Mouse (Mus musculus): ENCODE results near the gene Pold1. TPM values are rescaled to one million over a fixed set of nuclear protein-coding genes. Genes with fewer than 3 reads are reported as not detected.

The Pold1 gene
- total and polyA plus RNA-seq, 2 experiments from 2014 or later, result 18.3 to 41.8 TPM

DNA sequence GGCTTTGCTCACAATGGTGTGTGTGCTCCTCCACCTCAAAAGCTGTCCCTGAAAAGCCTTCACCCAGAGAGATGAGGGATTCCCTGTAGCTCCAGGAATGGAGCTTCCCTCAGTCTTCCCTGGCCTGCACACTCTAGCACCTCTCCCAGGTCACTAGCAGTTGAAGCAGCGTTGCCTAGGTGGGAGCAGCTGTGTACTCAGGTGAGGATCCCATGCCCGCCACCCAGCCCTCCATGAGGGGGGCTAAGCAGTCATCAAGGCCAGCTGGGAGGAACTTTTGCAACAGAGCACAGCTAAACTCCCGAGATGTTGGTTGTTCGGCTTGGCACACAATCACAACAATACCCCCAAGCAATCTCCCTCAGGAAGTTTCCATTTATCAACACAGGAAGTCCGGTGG, 34.1 kb upstream of the Pold1 start:
- DNase-seq (ENCODE audit: low spot score) (no peak), ATAC-seq (ENCODE audit: insufficient read depth, low read depth) (no peak)
- H3K4me3 ChIP-seq (ENCODE audit: low read depth, low read length), result no peak overlapping the region
- no peaks in the 10 kb centered on the region; the same call in 1 of the 2 replicates for H3K9me3 ChIP-seq (replicated peaks; ENCODE audit: control insufficient read depth, low read length)
- TF ChIP-seq CTCF (IDR thresholded peaks at IDR 0.05; ENCODE audit: low read depth), result no peak
- no peak for TF ChIP-seq EP300 (IDR thresholded peaks at IDR 0.05; ENCODE audit: low read depth)
- no peak overlapping the region for H3K27ac ChIP-seq (ENCODE audit: low read depth)
- H3K4me2 ChIP-seq (ENCODE audit: low read depth, low read length), result no peak overlapping the region
- no peak overlapping the region for H3K9ac ChIP-seq (replicated peaks; ENCODE audit: low read depth, low read length)
- peaks cover 27% of the 10 kb centered on the region for H3K27me3 ChIP-seq (ENCODE audit: control insufficient read depth, insufficient read depth, low read length)
- 0 out of 2 replicates have a peak, but pooled peaks cover 3% of the 10 kb centered on the region for H3K4me1 ChIP-seq (ENCODE audit: control insufficient read depth, insufficient read depth)
- no peaks in the 10 kb centered on the region for H3K36me3 ChIP-seq (replicated peaks; ENCODE audit: control insufficient read depth, insufficient read depth, low read length)
- 55% methylated on average over 5 of the region's 5 CpGs for WGBS

DNA sequence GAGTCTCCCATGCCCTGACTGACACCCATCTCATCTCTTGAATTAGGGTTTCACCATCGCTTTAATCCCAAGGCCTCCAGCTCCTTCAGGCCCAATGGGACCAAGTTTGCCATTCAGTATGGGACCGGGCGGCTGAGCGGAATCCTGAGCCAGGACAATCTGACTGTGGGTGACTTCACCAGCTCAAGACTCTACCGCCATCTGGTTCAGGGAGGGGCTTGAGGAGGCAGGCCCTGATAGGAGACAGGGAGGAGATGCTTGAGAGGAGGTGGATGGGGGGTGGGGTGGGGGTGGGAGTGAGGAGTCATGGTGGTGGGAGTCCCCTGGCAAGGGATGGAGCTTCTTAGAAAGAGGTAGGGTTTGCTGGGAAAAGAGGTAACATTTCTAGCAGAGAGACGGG, 33.0 kb upstream of the Pold1 start:
- H3K27me3 ChIP-seq (ENCODE audit: control insufficient read depth, insufficient read depth, low read length), result peaks cover 17% of the 10 kb centered on the region
- TF ChIP-seq CTCF (IDR thresholded peaks at IDR 0.05; ENCODE audit: low read depth) (no peak), EP300 (IDR thresholded peaks at IDR 0.05; ENCODE audit: low read depth) (no peak)
- no peak overlapping the region for H3K4me3 ChIP-seq (ENCODE audit: low read depth, low read length)
- no peak for DNase-seq (ENCODE audit: low spot score)
- H3K4me2 ChIP-seq (ENCODE audit: low read depth, low read length), result no peak overlapping the region
- H3K4me1 ChIP-seq (ENCODE audit: control insufficient read depth, insufficient read depth), result no peaks in the 10 kb centered on the region
- H3K9ac ChIP-seq (replicated peaks; ENCODE audit: low read depth, low read length), result no peak overlapping the region
- WGBS, result 56% methylated on average over 6 of the region's 6 CpGs
- H3K36me3 ChIP-seq (replicated peaks; ENCODE audit: control insufficient read depth, insufficient read depth, low read length), result no peaks in the 10 kb centered on the region
- H3K9me3 ChIP-seq (replicated peaks; ENCODE audit: control insufficient read depth, low read length), result no peaks in the 10 kb centered on the region; the same call in 1 of the 2 replicates
- no peak overlapping the region for H3K27ac ChIP-seq (ENCODE audit: low read depth)
- no peak for ATAC-seq (ENCODE audit: insufficient read depth, low read depth)

DNA sequence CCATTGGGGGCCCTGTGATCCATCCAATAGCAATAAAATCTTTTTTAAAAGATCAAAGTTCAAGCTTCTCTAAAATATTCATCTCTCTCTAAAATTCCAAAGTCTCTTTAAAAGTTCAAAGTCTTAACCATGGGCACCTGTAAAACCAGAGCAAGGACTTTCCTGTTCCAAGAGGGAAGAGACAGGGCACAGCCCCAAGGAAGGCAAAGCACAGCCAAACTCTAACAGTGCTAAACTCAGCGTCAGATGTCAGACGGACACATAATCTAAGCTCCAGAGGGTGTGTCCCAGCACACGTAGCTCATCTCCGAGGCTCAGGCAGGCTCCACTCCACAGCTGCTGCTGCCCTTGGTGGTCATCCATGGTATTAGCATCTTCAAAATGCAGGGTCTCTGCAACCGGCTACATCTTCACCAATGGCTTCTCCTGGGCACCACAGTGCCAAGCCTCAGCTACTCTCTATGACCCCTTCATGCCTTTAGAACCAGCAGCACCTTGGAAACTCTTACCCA, 27.7 kb upstream of the Pold1 start:
- no peaks in the 10 kb centered on the region for H3K4me1 ChIP-seq (ENCODE audit: control insufficient read depth, insufficient read depth)
- 0 out of 2 replicates have a peak, but pooled peaks cover 3% of the 10 kb centered on the region for H3K27me3 ChIP-seq (ENCODE audit: control insufficient read depth, insufficient read depth, low read length)
- no peaks in the 10 kb centered on the region for H3K36me3 ChIP-seq (replicated peaks; ENCODE audit: control insufficient read depth, insufficient read depth, low read length)
- H3K9ac ChIP-seq (replicated peaks; ENCODE audit: low read depth, low read length), result no peak overlapping the region
- 30% methylated on average over 5 of the region's 5 CpGs for WGBS
- no peak for ATAC-seq (ENCODE audit: insufficient read depth, low read depth)
- H3K4me2 ChIP-seq (ENCODE audit: low read depth, low read length), result no peak overlapping the region
- DNase-seq (ENCODE audit: low spot score), result no peak
- no peaks in the 10 kb centered on the region; the same call in 1 of the 2 replicates for H3K9me3 ChIP-seq (replicated peaks; ENCODE audit: control insufficient read depth, low read length)
- TF ChIP-seq EP300 (IDR thresholded peaks at IDR 0.05; ENCODE audit: low read depth), result no peak
- H3K27ac ChIP-seq (ENCODE audit: low read depth), result no peak overlapping the region
- H3K4me3 ChIP-seq (ENCODE audit: low read depth, low read length), result no peak overlapping the region

DNA sequence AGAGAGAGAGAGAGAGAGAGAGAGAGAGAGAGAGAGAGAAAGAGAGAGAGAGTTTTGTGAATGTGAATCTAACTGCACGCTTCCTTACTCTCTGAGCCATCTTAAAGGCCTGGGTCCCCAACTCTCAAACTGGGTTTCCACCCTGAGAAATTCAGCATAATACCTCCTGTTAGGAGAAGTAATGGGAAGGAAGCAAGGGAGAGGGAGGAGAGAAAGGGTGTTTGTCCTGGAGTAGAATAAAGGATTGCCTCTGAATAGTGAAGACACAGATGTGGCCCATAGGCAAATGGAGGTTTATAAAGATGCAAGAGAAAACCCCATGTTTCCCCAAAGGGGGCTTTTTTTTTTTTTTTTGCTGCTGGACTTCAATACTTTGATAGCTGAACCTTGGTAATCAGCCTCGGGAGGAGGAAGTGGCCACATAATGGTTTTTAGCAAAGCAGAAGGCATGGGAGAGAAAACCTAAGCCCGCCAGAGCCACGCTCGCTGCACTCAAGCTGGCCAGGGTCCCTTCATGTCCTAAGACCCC, 24.4 kb upstream of the Pold1 start:
- TF ChIP-seq CTCF (IDR thresholded peaks at IDR 0.05; ENCODE audit: low read depth) (no peak), EP300 (IDR thresholded peaks at IDR 0.05; ENCODE audit: low read depth) (no peak)
- Histone ChIP-seq H3K27me3 (ENCODE audit: control insufficient read depth, insufficient read depth, low read length) (0 out of 2 replicates have a peak, but pooled peaks cover 10% of the 10 kb centered on the region), H3K9ac (replicated peaks; ENCODE audit: low read depth, low read length) (no peak overlapping the region), H3K4me2 (ENCODE audit: low read depth, low read length) (no peak overlapping the region), H3K4me1 (ENCODE audit: control insufficient read depth, insufficient read depth) (no peaks in the 10 kb centered on the region), H3K27ac (ENCODE audit: low read depth) (no peak overlapping the region), H3K36me3 (replicated peaks; ENCODE audit: control insufficient read depth, insufficient read depth, low read length) (no peaks in the 10 kb centered on the region), H3K9me3 (replicated peaks; ENCODE audit: control insufficient read depth, low read length) (no peaks in the 10 kb centered on the region), H3K4me3 (ENCODE audit: low read depth, low read length) (no peak overlapping the region)
- 63% methylated on average over 5 of the region's 5 CpGs for WGBS
- DNase-seq (ENCODE audit: low spot score) (no peak), ATAC-seq (ENCODE audit: insufficient read depth, low read depth) (no peak)

DNA sequence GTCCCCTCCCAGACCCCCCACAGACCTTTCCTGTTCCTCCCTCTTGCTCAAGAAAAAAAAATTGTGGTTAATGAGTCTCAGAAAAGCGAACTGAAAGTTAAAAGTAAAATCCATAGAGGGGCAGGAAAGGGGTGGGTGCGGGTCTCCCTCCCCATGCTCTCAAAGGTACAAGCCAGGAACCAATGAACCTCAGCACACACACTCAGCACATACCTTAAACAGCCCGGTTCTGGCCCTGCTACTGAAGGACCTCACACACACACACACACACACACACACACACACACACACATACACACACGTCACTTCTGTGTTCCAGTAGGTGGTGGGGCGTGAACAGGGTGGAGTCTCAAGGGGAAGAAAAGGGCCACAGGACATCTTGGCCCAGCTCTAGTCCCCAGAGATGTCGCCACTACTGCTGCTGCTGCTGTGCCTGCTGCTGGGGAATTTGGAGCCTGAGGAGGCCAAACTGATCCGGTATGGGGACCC, 23.6 kb upstream of the Pold1 start, which contains the start of gene Napsa:
Gene Napsa, plus strand, starts transcription at position 168 of the 489 bp plus-strand sequence.
- ATAC-seq (ENCODE audit: insufficient read depth, low read depth), result no peak

More for the DNA sequence above, 23.6 kb upstream of the Pold1 start, which contains the start of gene Napsa:
- DNase-seq (ENCODE audit: low spot score), result no peak
- Histone ChIP-seq H3K9me3 (replicated peaks; ENCODE audit: control insufficient read depth, low read length) (no peaks in the 10 kb centered on the region), H3K4me3 (ENCODE audit: low read depth, low read length) (no peak within 1 kb of the TSS), H3K4me2 (ENCODE audit: low read depth, low read length) (no peak within 1 kb of the TSS), H3K9ac (replicated peaks; ENCODE audit: low read depth, low read length) (no peak within 1 kb of the TSS), H3K4me1 (ENCODE audit: control insufficient read depth, insufficient read depth) (no peaks in the 10 kb centered on the region), H3K27me3 (ENCODE audit: control insufficient read depth, insufficient read depth, low read length) (0 out of 2 replicates have a peak, but pooled peaks cover 10% of the 10 kb centered on the region), H3K36me3 (replicated peaks; ENCODE audit: control insufficient read depth, insufficient read depth, low read length) (no peaks in the 10 kb centered on the region), H3K27ac (ENCODE audit: low read depth) (no peak within 1 kb of the TSS)
- TF ChIP-seq CTCF (IDR thresholded peaks at IDR 0.05; ENCODE audit: low read depth) (no peak), EP300 (IDR thresholded peaks at IDR 0.05; ENCODE audit: low read depth) (no peak)
- WGBS, result 44% methylated on average over 7 of the region's 7 CpGs
